Mouse (Mus musculus) bone marrow, adult 2 months (tissue): ENCODE measurements around the gene Rin1.

Source experiments
- CTCF ChIP-seq: fragments of 200-500 bp; IDR thresholded peaks from 2 replicates; pipeline ENCODE4 v1.5.1; 2011; ENCODE audit warnings: low read length, control low read depth; ENCODE audit not compliant: control insufficient read depth, insufficient read depth
- POLR2A ChIP-seq: fragments of 200-500 bp; IDR thresholded peaks from 2 replicates; pipeline ENCODE4 v1.6.1; 2011; ENCODE audit warnings: low read depth, mild to moderate bottlenecking, control low read depth, low read length, borderline replicate concordance; ENCODE audit not compliant: control insufficient read depth

- no peak for TF ChIP-seq CTCF
- TF ChIP-seq POLR2A, result no peak
Measured at GRCm38 (mm10) chr19:5095887-5096474, 45.7 kb downstream of the Rin1 start.
